Mouse (Mus musculus): ENCODE data around the gene Creb1. TPM values are rescaled to one million over a fixed set of nuclear protein-coding genes. Genes with fewer than 3 reads are reported as not detected.

Gene Creb1
- total RNA-seq (2021): 10 to 100 TPM; 31.2 to 36.9 TPM

GRCm38 (mm10) chr1:64532589-64533470 is at the start of gene Creb1:
Creb1 (plus strand) TSS chr1:64532645.
- peak; percentile 99 for DNase-seq
- intact Hi-C loops (cut with DNase I): loop anchor here (10.0 kb wide), 2 partner anchors 162 to 408 kb away; partner anchors contain the start of genes Ccnyl1 and Klf7

- DNase-seq: no peak
- intact Hi-C loops (cut with DNase I): no loop called here
Measured at GRCm38 (mm10) chr1:64488521-64489029, 43.9 kb upstream of the Creb1 start.

- DNase-seq: no peak
- intact Hi-C loops (cut with DNase I): no loop called here
Measured at GRCm38 (mm10) chr1:64496803-64497202, 35.6 kb upstream of the Creb1 start.

- intact Hi-C loops (cut with DNase I): no loop called here
- no peak for DNase-seq
Measured at GRCm38 (mm10) chr1:64501382-64502140, 30.9 kb upstream of the Creb1 start.

GRCm38 (mm10) chr1:64508479-64509096 is 23.9 kb upstream of the Creb1 start:
- DNase-seq: no peak
- intact Hi-C loops (cut with DNase I): no loop called here

GRCm38 (mm10) chr1:64509678-64510077 is 22.8 kb upstream of the Creb1 start:
- no peak for DNase-seq
- intact Hi-C loops (cut with DNase I): no loop called here

- DNase-seq: no peak
- intact Hi-C loops (cut with DNase I): no loop called here
Measured at GRCm38 (mm10) chr1:64514184-64514583, 18.3 kb upstream of the Creb1 start.

- intact Hi-C loops (cut with DNase I): no loop called here
- peak; percentile 24 to 28 for DNase-seq
Measured at GRCm38 (mm10) chr1:64516593-64516992, 15.9 kb upstream of the Creb1 start.

- intact Hi-C loops (cut with DNase I): no loop called here
- no peak for DNase-seq
Measured at GRCm38 (mm10) chr1:64518480-64518879, 14.0 kb upstream of the Creb1 start.

GRCm38 (mm10) chr1:64519345-64519744 is 13.1 kb upstream of the Creb1 start:
- no peak for DNase-seq
- intact Hi-C loops (cut with DNase I): no loop called here

GRCm38 (mm10) chr1:64519901-64520300 is 12.5 kb upstream of the Creb1 start:
- DNase-seq: no peak
- intact Hi-C loops (cut with DNase I): no loop called here

GRCm38 (mm10) chr1:64521734-64522133 is 10.7 kb upstream of the Creb1 start:
- intact Hi-C loops (cut with DNase I): no loop called here
- DNase-seq: peak; percentile 39 to 41

- peak; percentile 50 to 52 for DNase-seq
- intact Hi-C loops (cut with DNase I): no loop called here
Measured at GRCm38 (mm10) chr1:64522637-64523036, 9.8 kb upstream of the Creb1 start.

- no peak for DNase-seq
- intact Hi-C loops (cut with DNase I): no loop called here
Measured at GRCm38 (mm10) chr1:64523117-64523516, 9.3 kb upstream of the Creb1 start.

- intact Hi-C loops (cut with DNase I): no loop called here
- no peak for DNase-seq
Measured at GRCm38 (mm10) chr1:64524661-64525060, 7.8 kb upstream of the Creb1 start.

- no peak for DNase-seq
- intact Hi-C loops (cut with DNase I): no loop called here
Measured at GRCm38 (mm10) chr1:64527626-64528025, 4.8 kb upstream of the Creb1 start.

- intact Hi-C loops (cut with DNase I): loop anchor here (10.0 kb wide), 2 partner anchors 165 to 405 kb away; partner anchors contain the start of genes Ccnyl1 and Klf7
- no peak for DNase-seq
Measured at GRCm38 (mm10) chr1:64529781-64530315, 2.6 kb upstream of the Creb1 start.

GRCm38 (mm10) chr1:64531548-64531947 is 897 bp upstream of the Creb1 start:
- intact Hi-C loops (cut with DNase I): loop anchor here (10.0 kb wide), 2 partner anchors 163 to 407 kb away; partner anchors contain the start of genes Ccnyl1 and Klf7
- no peak for DNase-seq

GRCm38 (mm10) chr1:64532067-64532523 is 350 bp upstream of the Creb1 start:
- intact Hi-C loops (cut with DNase I): loop anchor here (10.0 kb wide), 2 partner anchors 163 to 407 kb away; partner anchors contain the start of genes Ccnyl1 and Klf7
- DNase-seq: no peak
